In the genomic region with DNA sequence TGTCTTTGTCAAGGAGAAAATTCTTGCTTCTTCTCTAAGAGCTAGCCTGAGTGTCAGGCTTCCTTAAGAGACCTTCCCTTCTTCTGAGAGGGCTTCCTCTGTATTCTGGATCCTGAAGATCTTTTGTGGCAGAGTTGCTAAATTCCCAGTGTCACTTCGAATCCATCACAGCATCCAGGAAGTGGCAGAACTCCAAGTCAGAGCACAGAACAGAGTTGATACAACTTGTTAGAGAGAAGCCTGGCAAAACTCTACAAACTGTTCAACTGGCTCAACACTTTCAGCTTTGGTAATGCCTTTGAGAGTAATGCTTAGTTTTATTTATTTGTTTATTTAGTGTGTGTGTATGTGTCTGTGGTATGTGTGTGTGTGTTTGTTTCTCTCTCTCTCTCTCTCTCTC, we compare ENCODE assay signal across 16 mouse cellular contexts. TPM values are rescaled to one million over a fixed set of nuclear protein-coding genes. Genes with fewer than 3 reads are reported as not detected.
DNase-seq lines count a peak whose midpoint lies in the region; ATAC-seq and TF ChIP-seq lines count a peak whose summit lies in the region.
"Had no signal": no experiment of that assay in that cellular context is flagged by ENCODE, and none has a peak within 500 bp of the region (broad histone marks: within the 10 kb centered on the region; RNA-seq: fewer than 3 reads in every experiment).

No protein-coding gene starts in this region.

- DNase-seq in embryonic facial prominence, embryonic 14.5 days (ENCODE audit: low spot score), result peak; percentile 70
- DNase-seq in embryonic facial prominence, embryonic 10.5 days (ENCODE audit: low spot score), result no peak
- DNase-seq in kidney, postnatal 0 days (ENCODE audit: low spot score), result peak; percentile 12
- DNase-seq in midbrain, embryonic 14.5 days, result peak; percentile 12
- DNase-seq in midbrain, embryonic 11.5 days (ENCODE audit: low spot score, missing footprints), result no peak
- no peak for DNase-seq in MN1 (ENCODE audit: low spot score)
- DNase-seq: adrenal gland, adult 2 months; cerebellum, adult 8-10 months; embryo, embryonic 11 days; layer of hippocampus, adult 9-11 months; liver had no signal

- no peaks in the 10 kb centered on the region for H3K4me1 ChIP-seq in embryonic facial prominence, embryonic 14.5 days (ENCODE audit: control insufficient read depth, insufficient read depth, low read length)
- 0 out of 2 replicates have a peak, but pooled peaks cover 3% of the 10 kb centered on the region for H3K4me1 ChIP-seq in embryonic facial prominence, embryonic 10.5 days
- H3K4me1 ChIP-seq in kidney, postnatal 0 days (replicated peaks; ENCODE audit: insufficient read depth, low read length), result no peaks in the 10 kb centered on the region
- H3K4me1 ChIP-seq in kidney, embryonic 16.5 days (ENCODE audit: insufficient read depth, low read length), result no peaks in the 10 kb centered on the region
- H3K4me1 ChIP-seq in midbrain, embryonic 14.5 days (ENCODE audit: control insufficient read depth, insufficient read depth, low read length), result no peaks in the 10 kb centered on the region
- peaks cover 8% of the 10 kb centered on the region; the same call in 1 of the 2 replicates for H3K4me1 ChIP-seq in midbrain, embryonic 11.5 days (ENCODE audit: control insufficient read depth, insufficient read depth, low read length)

- H3K4me2 ChIP-seq in embryonic facial prominence, embryonic 14.5 days (ENCODE audit: low read depth, low read length), result no peak overlapping the region
- H3K4me2 ChIP-seq in kidney, postnatal 0 days (ENCODE audit: low read length), result no peak overlapping the region
- H3K4me2 ChIP-seq in kidney, embryonic 16.5 days (replicated peaks; ENCODE audit: low read depth, low read length), result no peak overlapping the region
- no peak overlapping the region for H3K4me2 ChIP-seq in midbrain, embryonic 14.5 days (ENCODE audit: low read length)
- no peak overlapping the region for H3K4me2 ChIP-seq in midbrain, embryonic 11.5 days
- H3K4me2 ChIP-seq: forebrain, embryonic 15.5 days had no signal

- 50% methylated on average over 1 of the region's 1 CpGs for WGBS in embryonic facial prominence, embryonic 14.5 days
- 55% methylated on average over 1 of the region's 1 CpGs for WGBS in embryonic facial prominence, embryonic 10.5 days
- 48% methylated on average over 1 of the region's 1 CpGs for WGBS in kidney, postnatal 0 days
- WGBS in kidney, embryonic 16.5 days, result 35% methylated on average over 1 of the region's 1 CpGs
- WGBS in midbrain, embryonic 14.5 days, result 64% methylated on average over 1 of the region's 1 CpGs
- WGBS in midbrain, embryonic 11.5 days, result 55% methylated on average over 1 of the region's 1 CpGs

- H3K9ac ChIP-seq in embryonic facial prominence, embryonic 14.5 days (ENCODE audit: low read depth, low read length), result no peak overlapping the region
- no peak overlapping the region for H3K9ac ChIP-seq in kidney, postnatal 0 days (ENCODE audit: low read depth, low read length)
- H3K9ac ChIP-seq in kidney, embryonic 16.5 days (replicated peaks; ENCODE audit: low read length), result no peak overlapping the region
- no peak overlapping the region for H3K9ac ChIP-seq in midbrain, embryonic 14.5 days (replicated peaks; ENCODE audit: low read length)
- H3K9ac ChIP-seq in midbrain, embryonic 11.5 days (ENCODE audit: low read length), result no peak overlapping the region
- H3K9ac ChIP-seq: forebrain, embryonic 15.5 days had no signal

- no peaks in the 10 kb centered on the region for H3K36me3 ChIP-seq in embryonic facial prominence, embryonic 14.5 days (ENCODE audit: control insufficient read depth, insufficient read depth, low read length)
- no peaks in the 10 kb centered on the region for H3K36me3 ChIP-seq in embryonic facial prominence, embryonic 10.5 days (replicated peaks)
- H3K36me3 ChIP-seq in kidney, postnatal 0 days (ENCODE audit: insufficient read depth, low read length), result no peaks in the 10 kb centered on the region
- H3K36me3 ChIP-seq in kidney, embryonic 16.5 days (ENCODE audit: insufficient read depth, low read length), result no peaks in the 10 kb centered on the region
- no peaks in the 10 kb centered on the region for H3K36me3 ChIP-seq in midbrain, embryonic 14.5 days (ENCODE audit: control insufficient read depth, insufficient read depth, low read length)
- no peaks in the 10 kb centered on the region for H3K36me3 ChIP-seq in midbrain, embryonic 11.5 days (ENCODE audit: control insufficient read depth, insufficient read depth, low read length)
- H3K36me3 ChIP-seq: forebrain, embryonic 15.5 days had no signal

- TF ChIP-seq CTCF in kidney, postnatal 0 days (IDR thresholded peaks at IDR 0.05; ENCODE audit: low read depth), result no peak

- no peak overlapping the region for H3K27ac ChIP-seq in embryonic facial prominence, embryonic 14.5 days (replicated peaks; ENCODE audit: low read depth, low read length)
- H3K27ac ChIP-seq in embryonic facial prominence, embryonic 10.5 days (replicated peaks), result no peak overlapping the region
- H3K27ac ChIP-seq in kidney, postnatal 0 days, result no peak overlapping the region
- H3K27ac ChIP-seq in kidney, embryonic 16.5 days (ENCODE audit: low read length), result no peak overlapping the region
- H3K27ac ChIP-seq in midbrain, embryonic 14.5 days (replicated peaks; ENCODE audit: low read depth, low read length), result no peak overlapping the region
- H3K27ac ChIP-seq in midbrain, embryonic 11.5 days (ENCODE audit: low read depth, low read length), result no peak overlapping the region

- H3K27me3 ChIP-seq in embryonic facial prominence, embryonic 14.5 days (replicated peaks; ENCODE audit: control insufficient read depth, insufficient read depth, low read length), result no peaks in the 10 kb centered on the region
- no peaks in the 10 kb centered on the region for H3K27me3 ChIP-seq in embryonic facial prominence, embryonic 10.5 days (replicated peaks; ENCODE audit: low read depth, poor library complexity, severe bottlenecking)
- H3K27me3 ChIP-seq in kidney, postnatal 0 days (ENCODE audit: insufficient read depth, low read length), result no peaks in the 10 kb centered on the region
- no peaks in the 10 kb centered on the region for H3K27me3 ChIP-seq in kidney, embryonic 16.5 days (ENCODE audit: insufficient read depth, low read length)
- no peaks in the 10 kb centered on the region for H3K27me3 ChIP-seq in midbrain, embryonic 14.5 days (ENCODE audit: control insufficient read depth, insufficient read depth, low read length)
- no peaks in the 10 kb centered on the region for H3K27me3 ChIP-seq in midbrain, embryonic 11.5 days (ENCODE audit: control insufficient read depth, insufficient read depth, low read length)
- H3K27me3 ChIP-seq: forebrain, embryonic 15.5 days had no signal

- H3K9me3 ChIP-seq in embryonic facial prominence, embryonic 14.5 days (ENCODE audit: control insufficient read depth, low read length), result no peaks in the 10 kb centered on the region
- no peaks in the 10 kb centered on the region for H3K9me3 ChIP-seq in embryonic facial prominence, embryonic 10.5 days
- no peaks in the 10 kb centered on the region for H3K9me3 ChIP-seq in kidney, postnatal 0 days (replicated peaks; ENCODE audit: low read length)
- no peaks in the 10 kb centered on the region for H3K9me3 ChIP-seq in kidney, embryonic 16.5 days (ENCODE audit: low read length)
- no peaks in the 10 kb centered on the region for H3K9me3 ChIP-seq in midbrain, embryonic 14.5 days (ENCODE audit: control insufficient read depth, low read length)
- H3K9me3 ChIP-seq in midbrain, embryonic 11.5 days (ENCODE audit: control insufficient read depth, low read length), result no peaks in the 10 kb centered on the region
- H3K9me3 ChIP-seq: forebrain, embryonic 15.5 days had no signal

- no peak for ATAC-seq in embryonic facial prominence, embryonic 14.5 days (ENCODE audit: low read depth)
- no peak for ATAC-seq in kidney, postnatal 0 days (replicated peaks; ENCODE audit: low FRiP score, low read depth)
- ATAC-seq in kidney, embryonic 16.5 days (ENCODE audit: low FRiP score, low TSS enrichment), result no peak
- no peak for ATAC-seq in midbrain, embryonic 14.5 days (ENCODE audit: low FRiP score, low TSS enrichment)
- ATAC-seq in midbrain, embryonic 11.5 days (ENCODE audit: low FRiP score), result no peak
- no peak for ATAC-seq in activated CD4-positive, CD25-positive, alpha-beta regulatory T cell, adult 4 months
- ATAC-seq: forebrain, embryonic 15.5 days; inflammation-experienced regulatory T-cells, adult 6 months; midbrain, embryonic 16.5 days had no signal

- H3K4me3 ChIP-seq in embryonic facial prominence, embryonic 14.5 days (ENCODE audit: low read depth, low read length), result no peak overlapping the region
- no peak overlapping the region for H3K4me3 ChIP-seq in embryonic facial prominence, embryonic 10.5 days
- H3K4me3 ChIP-seq in kidney, postnatal 0 days (replicated peaks; ENCODE audit: low read depth, low read length), result no peak overlapping the region
- H3K4me3 ChIP-seq in kidney, embryonic 16.5 days (ENCODE audit: low read length), result no peak overlapping the region
- H3K4me3 ChIP-seq in midbrain, embryonic 14.5 days (replicated peaks; ENCODE audit: low read depth, low read length), result no peak overlapping the region
- H3K4me3 ChIP-seq in midbrain, embryonic 11.5 days (ENCODE audit: low read depth, low read length), result no peak overlapping the region
- H3K4me3 ChIP-seq: forebrain, embryonic 15.5 days had no signal

RNA-seq across cellular contexts. Expression of gene Cnot6, which starts 25.1 kb away (rescaled TPM):
- polyA plus RNA-seq in embryonic facial prominence, embryonic 14.5 days (2014; fragmentation: Nextera tagmentation; extraction: Ambion mirVana), result 56.4 and 60.1 TPM in 2 replicates
- polyA plus RNA-seq in embryonic facial prominence, embryonic 10.5 days (2016; fragmentation: Nextera tagmentation; extraction: Ambion mirVana), result 60.7 and 61.7 TPM in 2 replicates
- 54.4 and 55.0 TPM in 2 replicates for polyA plus RNA-seq in kidney, postnatal 0 days (2015; fragmentation: Nextera tagmentation; extraction: Ambion mirVana)
- polyA plus RNA-seq in kidney, embryonic 16.5 days (2015; fragmentation: Nextera tagmentation; extraction: Ambion mirVana), result 53.7 and 65.7 TPM in 2 replicates
- polyA plus RNA-seq in midbrain, embryonic 14.5 days (2014; fragmentation: Nextera tagmentation; extraction: Ambion mirVana), result 55.9 and 57.6 TPM in 2 replicates
- polyA plus RNA-seq in midbrain, embryonic 11.5 days (2014; fragmentation: Nextera tagmentation; extraction: Ambion mirVana), result 55.9 and 60.1 TPM in 2 replicates
- 10 to 100 TPM; 25.8 to 30.9 TPM for polyA plus RNA-seq in activated CD4-positive, CD25-positive, alpha-beta regulatory T cell, adult 4 months (2017; shearing (Covaris generic))

RNA-seq across cellular contexts. Expression of gene Gfpt2, which starts 56.4 kb away (rescaled TPM):
- 22.5 and 26.9 TPM in 2 replicates for polyA plus RNA-seq in embryonic facial prominence, embryonic 14.5 days (2014; fragmentation: Nextera tagmentation; extraction: Ambion mirVana)
- 40.5 and 44.0 TPM in 2 replicates for polyA plus RNA-seq in embryonic facial prominence, embryonic 10.5 days (2016; fragmentation: Nextera tagmentation; extraction: Ambion mirVana)
- 7.3 and 8.6 TPM in 2 replicates for polyA plus RNA-seq in kidney, postnatal 0 days (2015; fragmentation: Nextera tagmentation; extraction: Ambion mirVana)
- polyA plus RNA-seq in kidney, embryonic 16.5 days (2015; fragmentation: Nextera tagmentation; extraction: Ambion mirVana), result 13.2 and 13.5 TPM in 2 replicates
- 4.1 and 4.5 TPM in 2 replicates for polyA plus RNA-seq in midbrain, embryonic 14.5 days (2014; fragmentation: Nextera tagmentation; extraction: Ambion mirVana)
- polyA plus RNA-seq in midbrain, embryonic 11.5 days (2014; fragmentation: Nextera tagmentation; extraction: Ambion mirVana), result 8.7 and 9.9 TPM in 2 replicates
- polyA plus RNA-seq in activated CD4-positive, CD25-positive, alpha-beta regulatory T cell, adult 4 months (2017; shearing (Covaris generic)), result 1 to 10 TPM in 1 of 2 experiments, under 1 TPM in 1; 0.83 to 1.1 TPM

Comparison
In these comparisons a context has a peak if more than half of its experiments do, and no peak if none do; other contexts are left out.
1. DNase-seq: peak in embryonic facial prominence, embryonic 14.5 days (single experiment), kidney, postnatal 0 days (single experiment) and midbrain, embryonic 14.5 days (single experiment); none in embryonic facial prominence, embryonic 10.5 days (single experiment), midbrain, embryonic 11.5 days (single experiment) and MN1 (single experiment).